Mouse (Mus musculus) 3134 (cell line): Measurements from ENCODE around the gene Gpr162.
"Not testable (repeated sequence)": the region's sequence is repeated elsewhere in the genome, so short reads cannot be mapped to it uniquely, and the experiment has no call there.

ENCODE experiments used
- DNase-seq: peaks from one replicate; pipeline ENCODE4 v3.0.0-alpha.2; 2011; ENCODE audit warnings: low spot score; ENCODE audit not compliant: insufficient read length; ENCODE audit errors: extremely low read depth

Gene Gpr162

GRCm38 (mm10) chr6:124847305-124847704 is 16.5 kb downstream of the Gpr162 start:
- peak; percentile 43 for DNase-seq

GRCm38 (mm10) chr6:124840241-124841167 is 23.3 kb downstream of the Gpr162 start, which contains the start of gene Gnb3:
Gene Gnb3, minus strand, starts transcription at chr6:124840275.
- DNase-seq, result no peak

DNA sequence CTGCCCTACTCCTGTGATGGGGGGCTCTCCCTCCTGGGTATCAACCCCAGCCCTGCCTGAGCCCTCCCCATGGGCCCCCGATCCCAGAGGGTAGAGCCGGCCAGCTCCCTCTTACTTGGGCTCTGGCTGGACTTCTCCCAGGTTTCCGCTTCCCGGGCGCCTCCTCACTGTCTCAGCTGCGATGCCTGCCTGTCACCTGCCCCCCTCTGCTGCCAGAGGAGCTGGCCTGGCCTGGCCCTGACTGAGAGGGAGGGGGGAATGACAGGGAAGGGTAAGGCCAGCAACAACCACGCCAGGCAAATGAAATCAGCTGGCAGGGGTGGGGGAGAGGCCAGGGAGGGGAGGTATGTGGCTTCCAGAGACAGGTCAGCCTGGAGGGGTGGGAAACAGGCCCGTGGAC is 24.0 kb downstream of the Gpr162 start:
- no peak for DNase-seq

DNA sequence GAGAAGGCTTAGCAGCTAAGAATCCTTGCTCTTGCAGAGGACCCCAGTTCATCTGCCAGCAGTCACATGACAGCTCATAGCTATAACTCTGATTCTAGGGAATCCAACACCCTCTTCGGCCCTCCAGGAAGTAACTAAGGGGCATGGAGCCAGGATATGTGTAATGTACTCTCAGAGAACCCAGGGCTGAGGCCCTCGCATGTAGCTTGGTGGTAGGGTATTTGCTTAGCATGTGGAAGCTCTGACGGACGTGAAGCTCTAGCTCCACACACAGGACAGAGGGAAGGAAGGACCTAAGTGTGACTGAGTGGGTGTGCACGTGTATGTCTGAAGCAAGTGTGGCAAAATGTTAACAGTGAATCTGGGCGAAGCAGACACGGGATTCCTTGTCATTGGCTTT is 27.4 kb downstream of the Gpr162 start:
- no peak for DNase-seq

DNA sequence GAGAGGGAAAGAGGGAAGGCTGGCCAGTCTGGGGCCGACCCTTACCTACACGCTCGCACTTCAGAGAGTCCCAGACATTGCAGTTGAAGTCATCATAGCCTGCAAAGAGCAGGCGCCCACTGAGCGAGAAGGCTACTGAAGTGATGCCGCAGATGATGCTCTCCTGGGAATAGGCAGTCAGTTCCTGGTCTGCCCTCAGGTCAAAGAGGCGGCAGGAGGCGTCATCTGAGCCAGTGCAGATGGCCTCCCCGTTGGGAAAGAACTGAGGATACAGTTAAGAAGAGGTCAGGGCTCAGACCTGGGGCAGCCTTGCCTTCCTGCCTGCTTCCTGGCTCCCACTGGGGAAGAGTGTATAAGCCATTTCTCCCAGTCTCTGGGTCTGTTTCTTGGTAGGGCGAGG is 28.3 kb downstream of the Gpr162 start:
- no peak for DNase-seq

- no peak for DNase-seq
These were observed 29.2 kb downstream of the Gpr162 start for GRCm38 (mm10) chr6:124834512-124835081.

DNA sequence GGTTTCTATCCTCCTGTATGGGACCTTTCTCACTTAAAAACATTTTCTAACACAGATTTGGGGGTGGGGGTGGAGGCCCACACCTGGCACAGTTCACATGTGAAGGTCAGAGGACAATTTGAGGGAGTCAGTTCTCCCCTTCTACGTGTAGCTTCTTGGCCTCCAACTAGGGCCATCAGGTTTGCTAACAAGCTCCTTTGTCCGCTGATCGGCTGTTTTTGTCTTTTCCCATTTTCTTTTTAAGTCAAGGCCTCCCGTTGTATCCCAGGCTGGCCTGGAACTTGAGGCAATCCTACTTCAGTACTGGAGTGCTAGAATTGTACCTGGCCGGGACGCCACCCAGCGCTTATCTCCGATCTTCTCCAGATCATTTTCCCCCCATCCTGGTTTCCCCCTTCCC is 32.1 kb downstream of the Gpr162 start:
- no peak for DNase-seq

DNA sequence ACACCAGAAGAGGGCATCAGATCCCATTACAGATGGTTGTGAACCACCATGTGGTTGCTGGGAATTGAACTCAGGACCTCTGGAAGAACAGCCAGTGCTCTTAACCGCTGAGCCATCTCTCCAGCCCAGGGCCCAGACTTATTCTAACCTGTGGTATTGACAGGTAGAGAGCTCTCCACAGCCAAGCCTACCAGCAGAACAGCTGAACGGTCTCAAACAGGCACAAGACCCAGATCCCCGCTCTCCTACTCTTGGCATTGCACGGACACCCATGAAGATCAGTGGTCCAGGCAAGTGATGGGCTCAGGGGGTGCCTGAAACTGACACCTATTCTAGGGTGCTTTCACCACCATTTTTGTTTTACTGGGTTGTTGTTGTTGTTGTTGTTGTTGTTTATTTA is 32.6 kb downstream of the Gpr162 start:
- DNase-seq, result not testable (repeated sequence)

DNA sequence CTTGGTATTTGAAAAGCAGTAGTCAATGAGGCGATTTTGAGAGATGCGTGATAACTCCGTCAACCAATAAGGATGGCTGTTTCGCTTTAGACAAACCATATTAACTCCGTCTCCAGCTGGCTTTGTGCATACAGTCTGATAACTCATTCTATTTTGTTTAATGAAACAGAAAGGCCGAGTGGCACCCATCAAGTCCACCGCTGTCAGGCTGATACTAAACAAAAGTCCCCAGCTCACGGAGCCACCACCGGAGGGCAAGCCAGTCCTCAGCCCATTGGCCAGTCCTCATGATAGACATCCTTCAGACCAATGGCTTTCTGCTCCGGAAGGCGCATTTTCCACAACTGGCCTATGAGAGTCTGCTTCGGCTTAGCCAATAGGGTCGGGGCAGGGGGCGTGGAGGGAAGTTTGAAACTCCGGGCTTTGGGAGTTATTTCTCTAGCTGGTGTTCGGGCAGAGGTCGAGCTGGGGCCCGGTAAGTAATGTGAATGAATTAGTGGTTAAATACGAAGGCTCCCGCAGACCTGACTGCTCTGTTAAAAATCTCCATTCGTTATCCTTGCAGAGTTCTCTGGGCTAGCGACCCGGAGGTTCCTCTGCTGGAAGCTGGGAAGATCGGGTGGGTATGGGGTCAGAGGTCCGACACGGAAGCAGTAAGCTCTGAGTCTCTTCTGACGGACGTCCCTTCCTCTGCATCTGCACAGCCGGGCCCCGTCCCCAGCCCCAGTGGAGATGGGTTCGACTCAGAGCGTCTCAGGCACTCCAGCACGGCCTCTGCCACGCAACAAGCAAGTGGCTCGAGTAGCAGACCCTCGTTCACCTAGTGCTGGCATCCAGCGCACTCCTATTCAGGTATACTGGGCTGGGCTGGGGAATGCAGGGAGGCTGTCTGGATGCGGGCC is 33.7 kb downstream of the Gpr162 start:
- DNase-seq, result peak; percentile 79

DNA sequence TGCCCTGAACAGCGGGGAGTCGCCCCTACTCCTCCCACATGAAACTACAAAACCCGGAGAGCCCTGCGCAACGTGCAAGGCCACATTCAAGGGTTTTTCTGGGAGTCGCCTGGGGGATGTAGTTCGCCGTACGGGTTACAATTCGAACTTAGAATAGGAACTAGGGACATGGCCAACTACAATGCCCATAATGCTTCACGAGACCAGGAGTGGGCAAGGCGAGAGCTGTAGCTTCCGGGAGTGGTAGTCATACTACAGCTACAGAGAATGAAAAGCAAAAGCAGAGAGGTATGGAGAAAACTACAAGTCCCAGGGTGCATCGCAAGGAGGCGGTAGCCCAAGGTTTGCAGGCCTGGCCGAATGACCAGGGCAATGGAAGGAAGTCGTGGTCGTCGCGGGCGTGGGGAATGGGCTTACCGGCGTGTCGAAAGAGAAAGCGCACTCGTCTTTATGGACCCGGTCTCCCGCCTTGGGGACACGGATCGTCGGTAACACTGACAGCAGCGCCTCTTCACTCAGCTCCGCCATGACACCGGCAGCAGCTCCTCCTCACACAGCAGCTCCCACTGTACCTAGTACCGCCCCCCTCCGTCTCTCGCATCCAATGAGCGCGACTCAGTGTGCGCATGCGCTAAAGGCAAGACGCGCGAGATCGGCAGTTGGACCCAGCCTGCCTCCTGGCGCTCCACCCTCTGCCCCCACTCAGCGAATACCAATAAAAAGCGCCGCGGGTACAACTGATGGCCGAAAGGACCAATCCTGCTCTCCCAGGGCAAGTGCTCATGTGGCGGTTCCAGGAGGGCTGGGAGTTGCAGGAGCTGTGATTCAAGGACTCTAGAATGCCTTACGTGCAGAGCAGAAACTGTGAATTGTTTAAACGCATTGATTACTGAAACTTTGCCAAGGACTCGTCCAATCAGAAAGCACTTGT is 34.6 kb downstream of the Gpr162 start, which contains the start of the genes Usp5 and Cdca3:
Gene Usp5, minus strand, starts transcription at position 617 of the 931 bp plus-strand sequence.
Gene Cdca3, plus strand, starts transcription at position 680 of the 931 bp plus-strand sequence.
- peak; percentile 99 for DNase-seq

DNA sequence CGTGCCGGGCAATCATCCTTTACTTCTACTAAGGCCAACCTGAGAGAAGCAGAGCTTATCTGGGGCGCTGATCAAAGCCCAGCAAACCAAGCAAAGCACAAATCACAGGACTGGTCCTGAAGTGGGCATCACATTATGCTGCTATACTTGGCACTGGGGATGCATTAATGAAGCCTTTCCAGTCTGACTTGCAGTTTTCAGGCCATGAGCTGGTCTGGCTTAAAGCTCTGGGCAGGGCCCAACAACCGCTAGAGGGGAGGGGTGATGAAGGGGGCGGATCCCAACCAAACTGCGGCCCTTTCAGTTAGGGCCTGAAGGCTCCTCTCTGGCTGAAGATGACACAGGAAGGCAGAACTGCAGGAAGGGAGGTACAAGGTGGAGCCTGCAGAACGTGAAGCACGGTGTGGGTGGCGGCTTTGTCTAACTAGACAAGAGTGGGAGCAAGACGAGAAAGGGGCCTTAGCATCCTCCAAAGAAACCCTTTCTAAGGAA is 35.6 kb downstream of the Gpr162 start:
- peak; percentile 75 for DNase-seq

DNA sequence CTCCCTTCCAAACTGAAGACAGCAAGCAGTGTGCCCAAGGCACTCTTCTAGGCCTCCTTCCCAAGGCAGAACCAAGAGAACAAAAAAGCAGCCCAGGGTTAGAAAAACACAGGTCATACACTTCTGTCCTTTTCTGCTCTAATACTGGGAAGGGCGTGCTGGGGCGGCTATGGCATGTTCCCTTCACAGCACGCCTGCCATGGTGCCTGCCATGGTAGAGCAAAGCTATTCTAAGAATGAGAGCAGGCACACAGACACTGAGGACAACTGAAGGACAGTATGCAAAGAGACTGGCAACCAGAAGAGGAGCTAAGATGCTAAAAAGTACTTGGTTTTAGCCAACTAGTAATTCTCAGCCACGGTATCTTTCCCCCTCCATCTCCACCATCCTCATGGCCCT is 41.7 kb downstream of the Gpr162 start:
- DNase-seq, result no peak

- no peak for DNase-seq
These were observed 42.9 kb downstream of the Gpr162 start for GRCm38 (mm10) chr6:124820891-124821290.

DNA sequence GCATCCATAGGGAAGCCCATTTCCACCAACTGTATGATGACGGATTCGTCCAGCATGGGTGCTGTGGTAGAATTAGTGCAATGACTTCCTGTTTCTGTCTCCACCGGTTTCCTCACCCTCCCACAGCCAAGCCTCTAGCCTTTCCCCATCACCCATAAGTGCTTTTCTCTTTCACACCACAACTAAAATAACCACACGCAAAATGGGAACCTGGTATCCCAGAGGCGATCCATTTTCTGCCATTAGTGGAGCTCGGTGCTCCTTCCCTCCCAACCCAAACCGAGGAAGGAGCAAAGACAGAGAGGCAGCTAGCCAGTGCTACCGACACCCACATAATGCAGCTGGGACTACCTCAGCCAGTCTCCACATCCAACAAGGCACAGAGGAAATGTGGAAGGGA is 45.8 kb downstream of the Gpr162 start:
- DNase-seq, result no peak

GRCm38 (mm10) chr6:124817563-124817962 is 46.2 kb downstream of the Gpr162 start:
- DNase-seq, result no peak

DNA sequence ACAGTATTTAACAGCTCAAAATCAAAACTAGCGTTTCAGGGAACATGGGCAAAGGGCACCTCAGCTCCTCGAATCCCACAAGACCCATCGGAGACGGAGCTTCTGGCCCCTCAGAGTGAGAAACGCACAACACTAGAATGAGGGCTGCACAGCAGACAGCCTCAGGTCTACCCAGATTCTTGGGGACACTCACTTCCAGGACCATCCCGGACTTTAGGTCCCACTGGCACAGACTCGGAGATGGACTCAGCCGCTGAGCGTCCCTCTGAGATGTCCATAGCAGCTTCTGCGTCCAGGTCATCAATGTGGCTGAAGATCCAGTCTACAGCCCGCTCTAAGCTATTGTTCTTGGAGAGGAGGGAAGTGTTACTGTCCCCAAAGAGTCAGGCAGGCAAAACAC is 46.7 kb downstream of the Gpr162 start:
- DNase-seq, result no peak

GRCm38 (mm10) chr6:124816611-124817010 is 47.2 kb downstream of the Gpr162 start:
- DNase-seq, result no peak

- no peak for DNase-seq
These were observed 48.7 kb downstream of the Gpr162 start for GRCm38 (mm10) chr6:124814858-124815774.

GRCm38 (mm10) chr6:124814448-124814847 is 49.3 kb downstream of the Gpr162 start:
- DNase-seq, result no peak
